Mouse (Mus musculus): ENCODE results near the gene Tmem150c. TPM values are rescaled to one million over a fixed set of nuclear protein-coding genes. Genes with fewer than 3 reads are reported as not detected.

Tmem150c gene
- polyA plus RNA-seq, 1 experiment from 2014 or later = 20.6 TPM

Other genes starting within 250 kb of the Tmem150c start
- 57.2 and 84.8 TPM in 2 replicates for gene Hnrnpd, start 180.9 kb downstream of the Tmem150c start, polyA plus RNA-seq (2015; fragmentation: Nextera tagmentation; extraction: Ambion mirVana)
- 1.5 and 2.0 TPM in 2 replicates for gene 4930524J08Rik, start 180.7 kb downstream of the Tmem150c start, polyA plus RNA-seq (2015; fragmentation: Nextera tagmentation; extraction: Ambion mirVana)
- gene Hnrnpdl, start 120.1 kb downstream of the Tmem150c start, polyA plus RNA-seq (2015; fragmentation: Nextera tagmentation; extraction: Ambion mirVana) = 153 and 162 TPM in 2 replicates
- 47.7 and 52.1 TPM in 2 replicates for gene Enoph1, start 119.8 kb downstream of the Tmem150c start, polyA plus RNA-seq (2015; fragmentation: Nextera tagmentation; extraction: Ambion mirVana)